Mouse (Mus musculus) Muller cell, postnatal 12 days (primary cell): Measurements from ENCODE around the gene Lipc.
A peak's percentile ranks its signal among the peaks of the same experiment; 100 is the strongest.

Source experiments
- DNase-seq: peaks from one replicate; pipeline ENCODE4 v3.0.0-alpha.2; 2015; ENCODE audit errors: inconsistent ontology term

Lipc gene

GRCm38 (mm10) chr9:70818739-70819138 is 133.3 kb downstream of the Lipc start:
- no peak for DNase-seq

GRCm38 (mm10) chr9:70817396-70817795 is 134.6 kb downstream of the Lipc start:
- no peak for DNase-seq

DNA sequence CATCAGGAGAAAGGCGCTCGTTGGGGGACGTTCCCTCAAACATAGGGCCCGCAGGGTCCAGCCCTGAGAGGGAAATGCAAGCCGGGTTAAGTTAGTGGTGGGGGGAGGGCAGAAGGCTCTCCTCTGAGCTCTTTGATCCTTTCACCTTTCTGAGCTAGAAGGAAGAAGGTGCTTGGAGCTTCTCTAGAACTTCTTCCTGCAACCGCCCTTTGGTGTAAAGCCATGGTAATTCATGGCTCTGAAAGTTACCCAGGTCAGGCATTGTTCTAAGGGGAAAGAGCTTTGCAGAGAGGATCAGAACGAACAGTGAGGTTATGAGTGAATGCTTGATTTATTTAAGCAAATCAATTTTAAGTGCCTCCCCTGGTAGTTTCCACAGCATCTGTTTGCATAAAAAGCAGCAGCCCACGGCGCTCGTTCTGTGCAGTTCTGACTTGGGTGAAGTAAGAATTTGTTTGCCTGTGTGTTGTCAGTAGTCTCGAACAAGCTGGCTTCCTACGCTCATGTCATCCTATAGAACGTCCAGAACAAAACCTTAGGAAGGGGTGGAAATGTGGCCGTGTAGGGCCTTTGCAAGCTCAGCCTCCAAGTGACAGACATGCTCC is 135.2 kb downstream of the Lipc start:
- no peak for DNase-seq

GRCm38 (mm10) chr9:70812551-70812950 is 139.5 kb downstream of the Lipc start:
- DNase-seq, result no peak

DNA sequence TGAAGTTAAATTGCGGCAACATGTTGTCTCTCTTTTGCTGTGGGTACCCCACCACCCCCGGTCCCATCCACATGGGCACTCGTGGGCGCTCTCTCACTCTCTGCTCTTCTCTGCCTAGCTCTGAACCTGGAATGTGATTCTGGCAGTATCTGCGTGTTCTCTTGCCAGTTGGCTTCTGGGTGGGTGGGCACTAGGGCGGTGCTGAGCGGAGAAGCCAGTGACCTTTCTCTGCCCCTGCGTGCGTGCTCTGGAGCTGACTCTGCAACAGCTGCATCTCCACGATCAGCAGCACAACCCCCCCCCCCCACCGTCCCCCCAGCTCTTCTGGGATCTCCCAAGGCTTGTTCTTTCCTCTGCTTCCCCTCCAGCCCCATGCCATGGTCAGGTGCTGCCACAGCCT is 144.3 kb downstream of the Lipc start:
- DNase-seq, result no peak

DNA sequence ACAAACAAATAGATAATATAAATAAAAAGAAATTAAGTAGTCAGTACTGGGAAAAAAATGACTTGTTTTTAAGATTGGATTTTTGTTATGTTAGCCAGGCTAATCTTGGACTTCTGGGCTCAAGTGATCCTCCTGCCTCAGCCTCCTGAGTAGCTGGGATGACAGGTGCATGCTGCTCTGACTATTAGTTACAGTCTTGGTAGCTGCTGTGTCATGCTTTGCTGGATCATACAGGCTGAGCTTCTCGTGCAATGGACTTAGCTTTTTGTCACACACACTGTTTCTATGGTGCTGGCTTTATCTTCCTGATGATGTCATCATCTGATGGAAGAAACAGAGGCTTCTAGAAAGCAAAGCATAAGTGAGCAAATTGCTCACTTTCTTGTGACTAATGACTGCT is 146.0 kb downstream of the Lipc start:
- no peak for DNase-seq

DNA sequence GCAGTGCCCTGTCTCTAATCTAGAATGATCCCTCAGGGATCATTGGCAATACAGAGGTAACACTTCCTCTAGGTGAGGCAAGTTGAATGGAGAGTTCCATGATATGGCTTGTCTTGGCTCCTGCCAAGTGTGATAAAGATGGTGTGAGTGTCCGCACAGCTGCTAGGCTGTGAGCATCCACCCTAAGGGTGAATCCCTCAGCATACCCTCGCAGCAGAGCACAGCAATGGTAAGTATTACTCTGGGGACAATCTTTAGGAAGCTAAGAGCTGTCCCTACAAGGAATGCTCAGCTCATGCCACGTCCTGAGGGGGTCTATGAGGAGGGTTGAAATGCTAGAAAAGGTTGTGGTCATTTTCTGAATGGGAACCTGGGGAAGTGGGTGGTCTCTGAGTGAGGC is 149.2 kb downstream of the Lipc start:
- no peak for DNase-seq

GRCm38 (mm10) chr9:70801761-70802160 is 150.3 kb downstream of the Lipc start:
- no peak for DNase-seq

- DNase-seq, result peak; percentile 25
Observed at GRCm38 (mm10) chr9:70800588-70801315, 151.3 kb downstream of the Lipc start.

- no peak for DNase-seq
Observed at GRCm38 (mm10) chr9:70795439-70795757, 156.6 kb downstream of the Lipc start.

DNA sequence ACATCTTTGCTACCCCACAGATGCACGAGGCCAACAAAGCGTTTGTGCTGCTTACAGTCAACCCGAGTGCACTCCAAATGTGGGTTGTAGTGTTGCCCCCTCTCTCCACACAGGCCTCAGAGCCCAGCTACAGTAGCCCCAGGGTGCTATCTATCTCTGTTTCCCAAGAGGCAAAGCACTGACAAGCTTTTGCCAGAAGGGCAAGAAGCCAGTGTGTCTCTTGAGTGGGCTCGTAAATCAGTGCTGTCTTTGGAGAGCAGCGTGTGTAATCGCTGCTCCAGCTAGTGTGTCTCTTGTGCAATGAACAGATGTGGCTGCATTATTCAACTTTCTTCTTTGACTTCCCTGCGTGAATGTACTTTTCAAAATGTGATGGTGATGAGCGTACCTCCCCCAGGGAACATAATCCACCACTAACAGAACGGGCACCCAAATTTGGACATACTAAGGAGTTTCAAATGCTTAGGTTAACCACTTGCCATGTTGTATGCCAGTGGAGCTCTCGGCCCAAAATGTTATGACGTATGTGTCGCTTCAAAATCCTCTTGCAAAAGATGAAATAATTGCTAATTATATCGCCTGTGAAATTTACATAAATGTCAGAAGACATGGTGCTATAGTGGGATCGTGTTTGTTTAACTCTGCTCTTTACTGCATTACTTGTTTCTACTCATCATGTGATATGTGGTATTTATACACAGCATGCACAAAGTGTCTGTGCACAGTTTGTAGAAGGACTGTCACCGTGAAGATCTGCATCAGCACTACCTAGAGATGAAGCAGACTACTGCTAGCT is 157.2 kb downstream of the Lipc start:
- no peak for DNase-seq

- DNase-seq, result no peak
Observed at GRCm38 (mm10) chr9:70790621-70791020, 161.4 kb downstream of the Lipc start.

DNA sequence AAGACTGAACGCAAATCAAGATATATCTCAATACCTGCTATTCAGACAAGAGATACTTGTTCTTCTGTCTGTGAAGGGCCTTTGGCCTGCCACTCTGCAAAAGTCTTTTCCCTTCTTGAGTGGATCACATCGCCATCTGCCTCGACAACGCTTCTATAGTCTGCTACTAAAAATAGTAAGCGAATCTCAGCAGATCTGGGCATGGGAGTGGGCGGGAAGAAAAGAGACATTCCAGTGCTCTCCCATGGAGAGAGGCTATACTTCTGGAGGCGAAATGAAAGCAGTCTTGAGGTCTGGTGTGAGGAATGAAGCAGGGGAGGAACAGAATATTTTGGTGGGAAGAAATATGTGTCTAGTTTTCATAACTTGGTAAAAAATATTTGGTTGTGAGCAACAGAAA is 163.3 kb downstream of the Lipc start:
- no peak for DNase-seq

DNA sequence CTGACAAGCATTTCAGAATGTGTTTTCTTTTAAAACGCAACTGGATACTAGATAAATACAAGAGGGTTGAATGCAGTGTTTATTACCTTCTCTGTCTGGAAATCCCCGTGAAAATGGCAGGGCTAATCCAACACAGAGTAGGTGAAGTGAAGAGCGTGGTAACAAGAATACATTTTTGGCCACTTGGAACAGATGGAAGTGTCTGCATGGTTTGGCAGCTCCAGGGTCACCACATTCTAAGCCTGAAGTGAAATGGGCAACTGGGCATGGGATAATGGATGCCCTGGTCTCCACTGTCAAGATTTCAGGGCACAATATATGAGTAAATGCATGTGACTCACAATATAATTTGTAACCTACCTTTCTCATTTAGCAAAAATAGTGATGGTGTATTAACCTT is 169.8 kb downstream of the Lipc start:
- no peak for DNase-seq

- DNase-seq, result no peak
Observed at GRCm38 (mm10) chr9:70775517-70775916, 176.5 kb downstream of the Lipc start.

DNA sequence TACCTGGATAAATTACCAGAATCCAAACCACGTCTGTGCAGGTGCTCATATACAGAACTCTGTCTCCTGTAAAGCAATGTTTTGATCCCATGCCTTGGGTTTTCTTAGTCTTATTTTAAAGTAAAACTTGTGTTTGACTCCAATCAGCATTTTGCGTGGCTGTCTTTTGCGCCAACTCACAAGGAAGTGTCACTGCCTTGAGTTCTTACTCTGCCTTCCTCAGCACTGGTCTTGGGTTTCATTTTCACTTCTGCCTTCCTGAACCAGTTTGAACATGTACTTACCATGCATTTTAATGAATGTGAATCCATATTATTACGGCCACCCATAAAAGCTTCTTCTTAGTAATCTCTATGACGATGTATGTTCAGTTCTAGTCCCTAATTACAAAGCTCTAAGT is 191.1 kb downstream of the Lipc start:
- no peak for DNase-seq

DNA sequence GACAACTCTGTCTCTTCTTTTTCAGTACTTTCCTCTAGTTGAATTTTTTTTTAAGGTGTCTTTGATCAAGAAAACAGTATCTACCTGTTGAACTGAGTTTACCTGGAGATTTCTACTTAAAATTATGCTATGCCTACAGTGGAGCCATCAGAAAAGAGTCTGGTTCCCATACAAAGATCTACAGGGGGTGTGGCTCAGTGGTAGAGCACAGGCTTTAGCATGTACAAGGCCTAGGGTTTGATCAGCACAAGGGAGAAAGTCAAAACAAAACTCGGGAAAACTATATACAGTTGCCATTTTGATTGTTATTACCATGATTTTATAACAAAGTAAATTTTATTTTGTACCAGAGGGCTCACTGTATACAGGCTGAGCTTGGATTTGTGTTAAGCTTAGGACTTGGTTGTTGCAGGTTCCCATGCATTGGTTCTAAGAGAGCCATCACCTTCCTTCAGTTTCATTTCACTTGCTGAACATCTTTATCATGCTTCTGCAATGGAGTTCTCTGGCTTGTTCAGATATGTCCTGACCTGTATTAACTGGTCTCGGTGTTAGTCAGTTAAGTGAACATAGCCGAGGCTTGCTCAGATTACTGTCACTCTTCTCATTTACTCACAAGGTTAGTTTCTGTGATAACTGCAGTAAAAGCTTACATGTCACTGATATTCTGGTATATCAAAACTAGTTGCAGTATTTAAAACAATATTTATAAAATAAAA is 200.4 kb downstream of the Lipc start:
- no peak for DNase-seq
